Mouse (Mus musculus): ENCODE data around the gene Tomm6. TPM values are rescaled to one million over a fixed set of nuclear protein-coding genes. Genes with fewer than 3 reads are reported as not detected.

Tomm6 gene
- polyA plus RNA-seq, 1 experiment from 2014 or later = 427 TPM

DNA sequence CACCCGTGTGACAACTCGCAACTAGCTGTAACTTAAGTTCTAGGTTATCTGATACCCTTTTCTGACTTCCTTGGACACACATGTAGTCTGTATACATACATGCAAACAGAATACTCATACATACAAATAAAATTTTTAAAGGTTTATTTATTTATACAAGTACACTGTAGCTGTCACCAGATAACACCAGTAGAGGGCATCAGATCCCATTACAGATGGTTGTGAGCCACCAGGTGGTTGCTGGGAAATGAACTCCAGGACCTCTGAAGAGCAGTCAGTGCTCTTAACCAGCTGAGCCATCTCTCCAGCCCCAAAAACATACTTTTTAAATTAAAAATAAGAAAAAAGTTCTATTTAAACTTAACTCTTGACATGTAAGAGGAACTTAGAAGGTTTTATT is 45.2 kb downstream of the Tomm6 start:
- Histone ChIP-seq H3K4me2 (ENCODE audit: low read depth, low read length) (no peak overlapping the region), H3K4me1 (ENCODE audit: control insufficient read depth, insufficient read depth, low read length) (no peaks in the 10 kb centered on the region), H3K27me3 (replicated peaks; ENCODE audit: control insufficient read depth, insufficient read depth, low read length) (no peaks in the 10 kb centered on the region), H3K4me3 (ENCODE audit: low read length) (no peak overlapping the region), H3K9me3 (ENCODE audit: control insufficient read depth, low read length) (no peaks in the 10 kb centered on the region), H3K27ac (ENCODE audit: low read length) (no peak overlapping the region), H3K9ac (ENCODE audit: low read depth, low read length) (no peak overlapping the region), H3K36me3 (ENCODE audit: control insufficient read depth, insufficient read depth, low read length) (no peaks in the 10 kb centered on the region)
- WGBS = 83% methylated on average over 2 of the region's 2 CpGs
- no peak for ATAC-seq

Other genes starting within 250 kb of the Tomm6 start
- 19.1 and 20.4 TPM in 2 replicates for gene Taf8, start 186.1 kb downstream of the Tomm6 start, polyA plus RNA-seq (2015; fragmentation: Nextera tagmentation; extraction: Ambion mirVana)
- 371 and 393 TPM in 2 replicates for gene Ccnd3, start 183.3 kb downstream of the Tomm6 start, polyA plus RNA-seq (2015; fragmentation: Nextera tagmentation; extraction: Ambion mirVana)
- gene Bysl, start 76.9 kb downstream of the Tomm6 start, polyA plus RNA-seq (2015; fragmentation: Nextera tagmentation; extraction: Ambion mirVana) = 17.7 and 22.0 TPM in 2 replicates
- gene Med20, start 76.8 kb downstream of the Tomm6 start, polyA plus RNA-seq (2015; fragmentation: Nextera tagmentation; extraction: Ambion mirVana) = 40.4 and 41.4 TPM in 2 replicates
- 0.73 and 0.78 TPM in 2 replicates for gene Gm20517, start 76.8 kb downstream of the Tomm6 start, polyA plus RNA-seq (2015; fragmentation: Nextera tagmentation; extraction: Ambion mirVana)
- gene Usp49, start 57.7 kb downstream of the Tomm6 start, polyA plus RNA-seq (2015; fragmentation: Nextera tagmentation; extraction: Ambion mirVana) = 3.8 and 4.2 TPM in 2 replicates
- 3.2 and 4.4 TPM in 2 replicates for gene Frs3, start 644 bp upstream of the Tomm6 start, polyA plus RNA-seq (2015; fragmentation: Nextera tagmentation; extraction: Ambion mirVana)
- 0.16 and 0.26 TPM in 2 replicates for gene Gm21981, start 6.1 kb upstream of the Tomm6 start, polyA plus RNA-seq (2015; fragmentation: Nextera tagmentation; extraction: Ambion mirVana)
- gene Prickle4, start 6.3 kb upstream of the Tomm6 start, polyA plus RNA-seq (2015; fragmentation: Nextera tagmentation; extraction: Ambion mirVana) = 0.69 and 1.8 TPM in 2 replicates
- gene Pgc, start 38.5 kb upstream of the Tomm6 start, polyA plus RNA-seq (2015; fragmentation: Nextera tagmentation; extraction: Ambion mirVana) = 0.28 and 0.68 TPM in 2 replicates
- 30.7 and 37.8 TPM in 2 replicates for gene Tfeb, start 48.6 kb upstream of the Tomm6 start, polyA plus RNA-seq (2015; fragmentation: Nextera tagmentation; extraction: Ambion mirVana)
- 6.5 and 8.8 TPM in 2 replicates for gene Mdfi, start 146.3 kb upstream of the Tomm6 start, polyA plus RNA-seq (2015; fragmentation: Nextera tagmentation; extraction: Ambion mirVana)
- gene Foxp4, start 236.3 kb upstream of the Tomm6 start, polyA plus RNA-seq (2015; fragmentation: Nextera tagmentation; extraction: Ambion mirVana) = 12.5 and 13.6 TPM in 2 replicates